Mouse (Mus musculus): Measurements from ENCODE around the gene 1700056E22Rik. TPM values are rescaled to one million over a fixed set of nuclear protein-coding genes. Genes with fewer than 3 reads are reported as not detected.

The 1700056E22Rik gene
- polyA plus RNA-seq, 1 experiment from 2014 or later, result 1.2 TPM

- Histone ChIP-seq H3K36me3 (ENCODE audit: control insufficient read depth, insufficient read depth) (no peaks in the 10 kb centered on the region), H3K4me1 (replicated peaks; ENCODE audit: control insufficient read depth, insufficient read depth, low read length) (no peaks in the 10 kb centered on the region), H3K9me3 (ENCODE audit: control insufficient read depth) (no peaks in the 10 kb centered on the region), H3K4me3 (ENCODE audit: low read depth, low read length) (no peak overlapping the region), H3K9ac (ENCODE audit: low read depth, low read length) (no peak overlapping the region), H3K27ac (ENCODE audit: low read depth, low read length) (no peak overlapping the region), H3K4me2 (replicated peaks; ENCODE audit: low read depth) (no peak overlapping the region), H3K27me3 (replicated peaks; ENCODE audit: control insufficient read depth, insufficient read depth, low read length) (no peaks in the 10 kb centered on the region)
- no peak for TF ChIP-seq CTCF (IDR thresholded peaks at IDR 0.05; ENCODE audit: low read depth)
- no peak for ATAC-seq
- WGBS, result 33% methylated on average over 6 of the region's 6 CpGs
These were observed 14.4 kb downstream of the 1700056E22Rik start for GRCm38 (mm10) chr1:184019722-184020107.

- ATAC-seq, result no peak
- Histone ChIP-seq H3K4me2 (replicated peaks; ENCODE audit: low read depth) (no peak overlapping the region), H3K4me3 (ENCODE audit: low read depth, low read length) (no peak overlapping the region), H3K9ac (ENCODE audit: low read depth, low read length) (no peak overlapping the region), H3K36me3 (ENCODE audit: control insufficient read depth, insufficient read depth) (no peaks in the 10 kb centered on the region), H3K4me1 (replicated peaks; ENCODE audit: control insufficient read depth, insufficient read depth, low read length) (no peaks in the 10 kb centered on the region), H3K27ac (ENCODE audit: low read depth, low read length) (no peak overlapping the region), H3K9me3 (ENCODE audit: control insufficient read depth) (no peaks in the 10 kb centered on the region), H3K27me3 (replicated peaks; ENCODE audit: control insufficient read depth, insufficient read depth, low read length) (no peaks in the 10 kb centered on the region)
- no peak for TF ChIP-seq CTCF (IDR thresholded peaks at IDR 0.05; ENCODE audit: low read depth)
- 56% methylated on average over 6 of the region's 6 CpGs for WGBS
These were observed 14.9 kb downstream of the 1700056E22Rik start for GRCm38 (mm10) chr1:184019042-184019721.

GRCm38 (mm10) chr1:184017606-184018005, 16.5 kb downstream of the 1700056E22Rik start:
- no peak for ATAC-seq
- 87% methylated on average over 2 of the region's 2 CpGs for WGBS
- Histone ChIP-seq H3K4me3 (ENCODE audit: low read depth, low read length) (no peak overlapping the region), H3K9me3 (ENCODE audit: control insufficient read depth) (no peaks in the 10 kb centered on the region), H3K4me2 (replicated peaks; ENCODE audit: low read depth) (no peak overlapping the region), H3K4me1 (replicated peaks; ENCODE audit: control insufficient read depth, insufficient read depth, low read length) (no peaks in the 10 kb centered on the region), H3K27ac (ENCODE audit: low read depth, low read length) (no peak overlapping the region), H3K9ac (ENCODE audit: low read depth, low read length) (no peak overlapping the region), H3K36me3 (ENCODE audit: control insufficient read depth, insufficient read depth) (no peaks in the 10 kb centered on the region), H3K27me3 (replicated peaks; ENCODE audit: control insufficient read depth, insufficient read depth, low read length) (no peaks in the 10 kb centered on the region)
- TF ChIP-seq CTCF (IDR thresholded peaks at IDR 0.05; ENCODE audit: low read depth), result no peak

GRCm38 (mm10) chr1:184015995-184016730, 17.9 kb downstream of the 1700056E22Rik start:
- ATAC-seq, result no peak

GRCm38 (mm10) chr1:184014091-184014490, 20.0 kb downstream of the 1700056E22Rik start:
- Histone ChIP-seq H3K4me2 (replicated peaks; ENCODE audit: low read depth) (no peak overlapping the region), H3K9me3 (ENCODE audit: control insufficient read depth) (no peaks in the 10 kb centered on the region), H3K4me1 (replicated peaks; ENCODE audit: control insufficient read depth, insufficient read depth, low read length) (no peaks in the 10 kb centered on the region), H3K4me3 (ENCODE audit: low read depth, low read length) (no peak overlapping the region), H3K36me3 (ENCODE audit: control insufficient read depth, insufficient read depth) (no peaks in the 10 kb centered on the region), H3K27me3 (replicated peaks; ENCODE audit: control insufficient read depth, insufficient read depth, low read length) (no peaks in the 10 kb centered on the region), H3K27ac (ENCODE audit: low read depth, low read length) (no peak overlapping the region), H3K9ac (ENCODE audit: low read depth, low read length) (no peak overlapping the region)
- no peak for ATAC-seq
- TF ChIP-seq CTCF (IDR thresholded peaks at IDR 0.05; ENCODE audit: low read depth), result no peak
- WGBS, result 86% methylated on average over 3 of the region's 3 CpGs

More at GRCm38 (mm10) chr1:184015995-184016730, 17.9 kb downstream of the 1700056E22Rik start:
- TF ChIP-seq CTCF (IDR thresholded peaks at IDR 0.05; ENCODE audit: low read depth), result no peak
- no peak overlapping the region for H3K4me3 ChIP-seq (ENCODE audit: low read depth, low read length)
- H3K27me3 ChIP-seq (replicated peaks; ENCODE audit: control insufficient read depth, insufficient read depth, low read length), result no peaks in the 10 kb centered on the region
- no peaks in the 10 kb centered on the region for H3K36me3 ChIP-seq (ENCODE audit: control insufficient read depth, insufficient read depth)
- no peaks in the 10 kb centered on the region for H3K4me1 ChIP-seq (replicated peaks; ENCODE audit: control insufficient read depth, insufficient read depth, low read length)
- H3K9me3 ChIP-seq (ENCODE audit: control insufficient read depth), result no peaks in the 10 kb centered on the region
- 58% methylated on average over 10 of the region's 10 CpGs for WGBS
- no peak overlapping the region for H3K27ac ChIP-seq (ENCODE audit: low read depth, low read length)
- no peak overlapping the region for H3K9ac ChIP-seq (ENCODE audit: low read depth, low read length)
- no peak overlapping the region for H3K4me2 ChIP-seq (replicated peaks; ENCODE audit: low read depth)

- 90% methylated on average over 4 of the region's 4 CpGs for WGBS
- no peak for TF ChIP-seq CTCF (IDR thresholded peaks at IDR 0.05; ENCODE audit: low read depth)
These were observed 21.0 kb downstream of the 1700056E22Rik start, which contains the start of gene Dusp10 for GRCm38 (mm10) chr1:184013106-184013505. Gene Dusp10 (plus strand): TSS chr1:184013302.

More at GRCm38 (mm10) chr1:184013106-184013505, 21.0 kb downstream of the 1700056E22Rik start, which contains the start of gene Dusp10:
- no peak within 1 kb of the TSS for H3K4me2 ChIP-seq (replicated peaks; ENCODE audit: low read depth)
- H3K27ac ChIP-seq (ENCODE audit: low read depth, low read length), result no peak within 1 kb of the TSS
- H3K9ac ChIP-seq (ENCODE audit: low read depth, low read length), result no peak within 1 kb of the TSS
- H3K4me1 ChIP-seq (replicated peaks; ENCODE audit: control insufficient read depth, insufficient read depth, low read length), result no peaks in the 10 kb centered on the region
- no peak for ATAC-seq
- no peak within 1 kb of the TSS for H3K4me3 ChIP-seq (ENCODE audit: low read depth, low read length)
- no peaks in the 10 kb centered on the region for H3K27me3 ChIP-seq (replicated peaks; ENCODE audit: control insufficient read depth, insufficient read depth, low read length)
- H3K36me3 ChIP-seq (ENCODE audit: control insufficient read depth, insufficient read depth), result no peaks in the 10 kb centered on the region
- H3K9me3 ChIP-seq (ENCODE audit: control insufficient read depth), result no peaks in the 10 kb centered on the region

Measured in intestine, postnatal 0 days (tissue).